Mouse (Mus musculus) neural tube, postnatal 0 days (tissue): Measurements from ENCODE around the gene Ccnb1. TPM values are rescaled to one million over a fixed set of nuclear protein-coding genes. Genes with fewer than 3 reads are reported as not detected.

ENCODE experiments used
- polyA plus RNA-seq: library from polyadenylated mRNA; unstranded; fragments of >200 nt; fragmentation: Nextera tagmentation; extraction: Ambion mirVana; gene quantifications from 2 replicates; pipeline ENCODE4 v1.2.1, GENCODE M21; 2015

The Ccnb1 gene
- polyA plus RNA-seq = 16.1 and 17.3 TPM in 2 replicates

DNA sequence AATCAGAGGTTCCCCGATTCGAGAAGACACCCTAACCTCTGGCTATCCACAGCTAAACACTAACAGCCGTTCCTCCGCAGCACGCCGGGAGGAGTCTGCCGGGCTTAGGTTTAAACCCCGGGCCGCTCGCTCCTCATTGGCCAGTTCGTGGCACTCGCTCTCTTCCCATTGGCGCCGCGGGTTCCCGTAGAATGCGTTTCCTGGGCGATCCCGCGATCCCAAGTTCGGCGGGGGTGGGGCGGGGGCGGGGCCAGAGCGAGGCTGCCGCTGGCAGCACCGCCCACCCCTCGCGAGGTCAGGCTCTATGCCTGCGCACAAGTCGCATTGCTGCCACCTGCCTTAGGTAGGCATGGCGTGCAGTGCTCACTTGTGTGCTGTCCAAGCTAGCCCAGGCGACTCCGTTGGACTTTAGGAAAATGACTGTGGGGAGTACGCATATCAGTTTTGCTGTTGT is at the start of gene Ccnb1:
TSS of gene Ccnb1 (minus strand) at position 157 of the 454 bp plus-strand sequence.

DNA sequence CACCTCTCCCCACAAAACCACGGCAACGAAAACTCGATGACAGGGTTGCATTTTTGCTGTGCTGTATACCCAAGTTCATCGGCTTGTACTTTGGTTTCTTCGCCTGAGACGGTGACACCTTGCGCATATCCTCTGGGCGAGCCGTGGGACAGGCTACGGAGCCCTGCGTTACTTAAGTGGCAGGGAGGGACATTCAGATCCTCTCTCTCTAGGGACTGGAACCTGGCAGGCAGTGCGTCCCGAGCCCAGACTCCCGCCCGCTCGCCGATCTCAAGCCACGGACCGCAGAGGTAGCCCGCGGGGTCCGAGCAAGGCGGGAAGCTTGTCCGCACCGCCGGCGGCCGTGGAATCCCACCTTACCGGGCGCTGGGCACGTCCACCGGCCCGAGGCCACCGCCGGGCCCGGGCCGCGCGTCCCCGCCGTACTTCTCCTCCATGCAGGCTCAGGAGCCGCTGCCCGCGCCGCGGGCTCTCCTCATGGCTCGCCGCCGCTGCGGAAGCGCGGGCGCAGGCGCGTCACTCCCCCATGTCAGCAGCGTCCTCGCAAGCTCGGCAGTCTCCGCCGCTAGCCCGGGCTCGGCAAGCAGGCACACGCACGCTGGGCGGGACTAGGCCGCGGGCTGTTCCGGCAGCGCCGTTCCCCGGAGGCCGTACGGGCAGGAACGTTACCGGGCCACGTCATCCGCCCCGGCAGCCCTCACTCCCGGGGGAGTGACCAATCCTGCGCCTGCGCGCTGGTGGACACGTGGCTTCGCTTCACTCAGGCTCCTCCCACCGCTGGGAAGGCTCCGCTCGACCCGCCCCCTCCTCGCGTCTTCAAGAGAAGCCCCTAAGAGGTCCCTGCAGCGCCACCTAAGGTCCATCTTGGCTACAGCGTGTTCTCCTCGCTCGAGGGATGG is 46.6 kb upstream of the Ccnb1 start, which contains the start of gene Slc30a5:
TSS of gene Slc30a5 (minus strand) at position 687 of the 899 bp plus-strand sequence.

DNA sequence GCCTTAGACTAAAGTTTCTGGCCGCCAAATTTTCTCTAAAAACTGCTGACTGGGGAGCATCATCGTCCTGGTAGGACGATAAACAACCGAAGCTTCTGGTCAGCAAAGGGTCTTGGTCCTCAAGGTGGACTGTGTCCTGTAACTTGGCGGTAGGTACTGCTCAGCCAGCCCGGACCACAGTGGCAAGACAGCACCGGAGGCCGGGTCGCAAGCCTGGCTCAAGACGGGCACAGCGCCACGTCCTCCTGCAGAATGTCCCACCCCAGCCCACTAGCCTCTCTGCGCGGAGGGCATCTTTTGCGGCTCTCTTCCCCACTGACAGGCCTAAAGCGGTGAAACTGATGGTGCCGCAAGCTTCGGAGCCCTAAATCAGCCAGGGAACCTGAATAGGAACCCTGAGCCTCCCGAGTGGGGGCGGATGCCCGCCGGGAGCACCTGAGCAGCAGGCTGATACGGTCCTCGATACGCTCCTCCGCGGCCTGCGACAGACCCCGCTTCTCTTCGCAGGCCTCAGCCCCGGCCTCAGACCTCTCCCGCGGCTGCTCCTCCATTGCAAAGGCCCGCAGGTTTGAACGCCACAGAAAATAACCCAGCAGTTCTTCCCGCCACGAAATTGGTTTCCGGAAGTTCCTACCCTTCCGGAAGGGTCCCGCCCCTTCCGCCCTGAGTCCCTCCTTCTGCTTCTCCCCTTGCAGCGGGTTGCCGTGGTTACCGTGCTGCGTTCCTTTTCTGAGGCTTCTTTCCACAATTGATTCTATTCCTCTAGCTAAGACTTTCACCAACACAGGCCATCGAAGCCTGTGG is 10.9 kb downstream of the Ccnb1 start, which contains the start of gene Cenph:
TSS of gene Cenph (minus strand) at position 648 of the 804 bp plus-strand sequence.

DNA sequence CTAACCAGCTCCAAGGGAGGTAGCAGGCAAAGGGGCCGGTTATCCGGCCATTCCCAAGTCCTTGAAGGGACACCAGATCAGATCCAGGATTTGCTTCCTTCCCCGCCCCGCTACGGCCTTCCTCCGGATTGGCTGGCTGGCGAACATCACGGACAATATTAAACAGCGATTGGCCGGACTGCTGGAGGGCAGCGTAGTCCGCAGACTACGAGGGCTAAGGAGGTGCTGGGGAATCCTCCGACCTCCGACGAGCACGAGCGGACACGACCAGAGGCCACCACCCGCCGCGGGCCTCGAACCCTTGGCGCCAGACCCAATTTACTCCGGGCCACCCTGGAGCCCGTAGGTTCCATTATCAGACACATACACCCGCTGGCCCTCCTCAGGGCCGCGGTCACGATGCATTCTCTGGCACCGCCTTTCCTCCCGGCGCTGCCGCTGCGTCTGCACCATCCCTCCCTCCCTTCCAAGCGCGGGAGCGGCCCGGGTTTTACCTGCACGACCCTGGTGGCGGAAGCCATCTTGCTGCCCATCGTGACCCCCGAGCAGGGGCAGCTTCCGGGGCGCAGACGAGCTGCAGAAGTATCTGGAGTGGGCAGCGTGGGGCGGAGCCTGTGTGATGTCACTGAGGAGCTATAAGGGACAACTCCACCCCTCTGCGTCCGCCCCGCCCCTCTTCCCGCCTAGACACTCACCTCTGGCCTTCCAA is 42.2 kb downstream of the Ccnb1 start, which contains the start of gene Mrps36:
TSS of gene Mrps36 (minus strand) at position 624 of the 709 bp plus-strand sequence.

DNA sequence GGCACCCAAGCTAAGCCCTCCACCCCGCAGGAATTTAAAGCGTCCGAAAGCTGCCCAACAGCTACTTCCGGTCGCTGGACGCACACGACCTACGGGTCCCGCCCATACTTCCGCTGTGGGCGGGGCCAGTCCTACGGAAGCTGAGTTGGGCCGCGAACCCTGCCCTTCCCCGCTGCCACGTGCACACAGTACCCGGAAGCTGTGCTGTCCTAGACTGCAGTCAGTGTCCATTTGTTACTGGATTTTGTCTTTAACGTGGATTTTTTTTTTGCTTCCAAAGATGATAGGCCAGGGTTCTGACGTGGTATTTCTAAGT is 55.6 kb downstream of the Ccnb1 start, which contains the start of gene Cdk7:
TSS of gene Cdk7 (minus strand) at position 79 of the 316 bp plus-strand sequence.

Other genes starting within 250 kb of the Ccnb1 start
- gene Ocln, start 233.9 kb downstream of the Ccnb1 start, polyA plus RNA-seq = 9.9 and 11.7 TPM in 2 replicates
- 2.5 and 2.7 TPM in 2 replicates for gene Marveld2, start 169.6 kb downstream of the Ccnb1 start, polyA plus RNA-seq
- gene Ak6, start 135.6 kb downstream of the Ccnb1 start, polyA plus RNA-seq = 278 and 282 TPM in 2 replicates
- gene Rad17, start 135.5 kb downstream of the Ccnb1 start, polyA plus RNA-seq = 12.8 and 14.2 TPM in 2 replicates
- 34.7 and 40.9 TPM in 2 replicates for gene Taf9, start 135.0 kb downstream of the Ccnb1 start, polyA plus RNA-seq
- 1.1 and 1.5 TPM in 2 replicates for gene Ccdc125, start 116.9 kb downstream of the Ccnb1 start, polyA plus RNA-seq
- gene Cdk7, start 55.6 kb downstream of the Ccnb1 start, polyA plus RNA-seq = 31.7 and 34.0 TPM in 2 replicates
- gene Mrps36, start 41.9 kb downstream of the Ccnb1 start, polyA plus RNA-seq = 208 and 224 TPM in 2 replicates
- gene Cenph, start 10.7 kb downstream of the Ccnb1 start, polyA plus RNA-seq = 4.0 and 4.4 TPM in 2 replicates
- gene Slc30a5, start 46.9 kb upstream of the Ccnb1 start, polyA plus RNA-seq = 28.9 and 30.9 TPM in 2 replicates